Mouse (Mus musculus) lung, adult 2 months (tissue): ENCODE results near the gene Asf1a. TPM values are rescaled to one million over a fixed set of nuclear protein-coding genes. Genes with fewer than 3 reads are reported as not detected.
A peak's percentile ranks its signal among the peaks of the same experiment; 100 is the strongest.

Experiments used
- DNase-seq: peaks from one replicate; pipeline ENCODE4 v3.0.0; 2022
- H3K4me1 ChIP-seq: fragments of 200-500 bp; 2 replicates; pipeline ENCODE4 v1.6.1; 2011; ENCODE audit warnings: low read length; ENCODE audit not compliant: control insufficient read depth, insufficient read depth
- H3K4me3 ChIP-seq: fragments of 200-500 bp; replicated peaks from 2 replicates; pipeline ENCODE3; 2011; ENCODE audit warnings: low read depth, mild to moderate bottlenecking, control low read depth, low read length; ENCODE audit errors: extremely low read depth
- CTCF ChIP-seq: fragments of 200-500 bp; IDR thresholded peaks from 2 replicates; pipeline ENCODE4 v1.5.1; 2011; ENCODE audit warnings: mild to moderate bottlenecking, low read length, control low read depth; ENCODE audit not compliant: insufficient read depth
- POLR2A ChIP-seq: fragments of 200-500 bp; IDR thresholded peaks from 2 replicates; pipeline ENCODE4 v1.6.1; 2011; ENCODE audit warnings: low read depth, mild to moderate bottlenecking, control low read depth, low read length, borderline replicate concordance; ENCODE audit errors: extremely low read depth
- WGBS: fragments of 180-500 bp; shearing (Covaris S2); methylation state at CpG from one replicate; pipeline ENCODE4 v1.1.7; 2018; 5-methylcytosine and 5-hydroxymethylcytosine counted together
- polyA plus RNA-seq: library from polyadenylated mRNA; depleted of rRNA; stranded (reverse); fragments of >200 nt; gene quantifications from 2 replicates; pipeline ENCODE4 v1.2.3, GENCODE M21; 2012; rRNA removed

Asf1a gene
- 4.0 and 5.1 TPM in 2 replicates for polyA plus RNA-seq

- peaks cover 10% of the 10 kb centered on the region for H3K4me1 ChIP-seq
- 1% methylated on average over 44 of the region's 52 CpGs for WGBS
- TF ChIP-seq CTCF: peak; percentile 54
- no peak; the same call in 1 of the 2 replicates for TF ChIP-seq POLR2A
- H3K4me3 ChIP-seq: peak within 1 kb of the TSS; percentile 88
- peak; percentile 91 for DNase-seq
Measured at GRCm38 (mm10) chr10:53596677-53597120, at the start of gene Asf1a. TSS of gene Asf1a (plus strand) at chr10:53596757.

GRCm38 (mm10) chr10:53562001-53562400 lies 34.6 kb upstream of the Asf1a start:
- 79% methylated on average over 4 of the region's 5 CpGs for WGBS
- DNase-seq: no peak
- H3K4me1 ChIP-seq: no peaks in the 10 kb centered on the region
- TF ChIP-seq CTCF: no peak
- TF ChIP-seq POLR2A: no peak
- H3K4me3 ChIP-seq: no peak overlapping the region

GRCm38 (mm10) chr10:53565538-53565937 lies 31.0 kb upstream of the Asf1a start:
- TF ChIP-seq CTCF (no peak), POLR2A (no peak)
- 79% methylated on average over 2 of the region's 2 CpGs for WGBS
- Histone ChIP-seq H3K4me3 (no peak overlapping the region), H3K4me1 (no peaks in the 10 kb centered on the region)
- no peak for DNase-seq

GRCm38 (mm10) chr10:53568531-53568930 lies 28.0 kb upstream of the Asf1a start:
- no peaks in the 10 kb centered on the region for H3K4me1 ChIP-seq
- no peak for DNase-seq
- no peak overlapping the region for H3K4me3 ChIP-seq
- TF ChIP-seq POLR2A (no peak), CTCF (no peak)

- Histone ChIP-seq H3K4me1 (0 out of 2 replicates have a peak, but pooled peaks cover 3% of the 10 kb centered on the region), H3K4me3 (no peak overlapping the region)
- no peak for DNase-seq
- TF ChIP-seq POLR2A: no peak
- no peak for TF ChIP-seq CTCF
- 47% methylated on average over 7 of the region's 7 CpGs for WGBS
Measured at GRCm38 (mm10) chr10:53580137-53580536, 16.4 kb upstream of the Asf1a start.

- DNase-seq: peak; percentile 24
- Histone ChIP-seq H3K4me3 (peak overlapping the region; percentile 36), H3K4me1 (0 out of 2 replicates have a peak, but pooled peaks cover 3% of the 10 kb centered on the region)
- 18% methylated on average over 14 of the region's 14 CpGs for WGBS
- TF ChIP-seq CTCF (no peak), POLR2A (no peak)
Measured at GRCm38 (mm10) chr10:53580621-53581081, 15.9 kb upstream of the Asf1a start.

GRCm38 (mm10) chr10:53581087-53581486 lies 15.5 kb upstream of the Asf1a start:
- 34% methylated on average over 12 of the region's 12 CpGs for WGBS
- TF ChIP-seq POLR2A (no peak), CTCF (no peak)
- no peak for DNase-seq
- Histone ChIP-seq H3K4me3 (no peak overlapping the region), H3K4me1 (0 out of 2 replicates have a peak, but pooled peaks cover 3% of the 10 kb centered on the region)

GRCm38 (mm10) chr10:53585777-53586176 lies 10.8 kb upstream of the Asf1a start:
- no peak for DNase-seq
- H3K4me1 ChIP-seq: 0 out of 2 replicates have a peak, but pooled peaks cover 1% of the 10 kb centered on the region

GRCm38 (mm10) chr10:53595744-53596676 lies 547 bp upstream of the Asf1a start:
- no peak for TF ChIP-seq CTCF
- TF ChIP-seq POLR2A: peak; percentile 49; the same call in 1 of the 2 replicates
- DNase-seq: peak; percentile 70
- peaks cover 10% of the 10 kb centered on the region for H3K4me1 ChIP-seq
- H3K4me3 ChIP-seq: peak overlapping the region; percentile 88
- WGBS: 4% methylated on average over 27 of the region's 27 CpGs

More at GRCm38 (mm10) chr10:53585777-53586176, 10.8 kb upstream of the Asf1a start:
- TF ChIP-seq CTCF (no peak), POLR2A (no peak)
- WGBS: 86% methylated on average over 3 of the region's 3 CpGs
- H3K4me3 ChIP-seq: no peak overlapping the region
